Mouse (Mus musculus) hindbrain, embryonic 16.5 days (tissue): Measurements from ENCODE around the gene Ttll3. TPM values are rescaled to one million over a fixed set of nuclear protein-coding genes. Genes with fewer than 3 reads are reported as not detected.

Experiments
- ATAC-seq: fragments of 200-750 bp; cut with Nextera tagmentation; 2 replicates; pipeline ENCODE4 v1.8.0; 2017; ENCODE audit warnings: moderate TSS enrichment, moderate library complexity
- H3K27ac ChIP-seq: fragments of 300-500 bp; sonication (generic); 2 replicates; pipeline ENCODE4 v1.5.1; 2014; ENCODE audit warnings: low read depth, mild to moderate bottlenecking, control low read depth, low read length, moderate library complexity
- H3K27me3 ChIP-seq: fragments of 300-500 bp; sonication (generic); replicated peaks from 2 replicates; pipeline ENCODE4 v1.6.1; 2014; ENCODE audit warnings: low read length; ENCODE audit not compliant: control insufficient read depth, insufficient read depth
- H3K36me3 ChIP-seq: fragments of 300-500 bp; sonication (generic); 2 replicates; pipeline ENCODE4 v1.6.1; 2014; ENCODE audit warnings: mild to moderate bottlenecking, low read length, moderate library complexity, mixed read lengths; ENCODE audit not compliant: control insufficient read depth, insufficient read depth
- H3K4me1 ChIP-seq: fragments of 300-500 bp; sonication (generic); 2 replicates; pipeline ENCODE4 v1.6.1; 2014; ENCODE audit warnings: low read depth, low read length; ENCODE audit not compliant: control insufficient read depth, insufficient read depth
- H3K4me2 ChIP-seq: fragments of 300-500 bp; sonication (generic); 2 replicates; pipeline ENCODE4 v1.6.1; 2014; ENCODE audit warnings: mild to moderate bottlenecking, low read length, control low read depth, moderate library complexity
- H3K4me3 ChIP-seq: fragments of 300-500 bp; sonication (generic); 2 replicates; pipeline ENCODE4 v1.5.1; 2014; ENCODE audit warnings: mild to moderate bottlenecking, low read length, control low read depth, moderate library complexity
- H3K9ac ChIP-seq: fragments of 300-500 bp; sonication (generic); 2 replicates; pipeline ENCODE4 v1.6.1; 2014; ENCODE audit warnings: low read depth, mild to moderate bottlenecking, control low read depth, low read length, moderate library complexity
- H3K9me3 ChIP-seq: fragments of 300-500 bp; sonication (generic); 2 replicates; pipeline ENCODE4 v1.6.1; 2014; ENCODE audit warnings: mild to moderate bottlenecking, low read length, moderate library complexity; ENCODE audit not compliant: control insufficient read depth
- WGBS: fragments of 180-500 bp; shearing (Covaris S2); extraction: QIAGEN DNeasy Blood & Tissue Kit; methylation state at CpG from one replicate; pipeline ENCODE4 v1.1.7; 2014; 5-methylcytosine and 5-hydroxymethylcytosine counted together
- polyA plus RNA-seq: library from polyadenylated mRNA; unstranded; fragments of >200 nt; fragmentation: Nextera tagmentation; extraction: Ambion mirVana; gene quantifications from 2 replicates; pipeline ENCODE4 v1.2.1, GENCODE M21; 2015

Ttll3 gene
- polyA plus RNA-seq, 1 experiment from 2014 or later = 9.2 TPM

- Histone ChIP-seq H3K27ac (no peak overlapping the region), H3K4me3 (no peak overlapping the region), H3K27me3 (no peaks in the 10 kb centered on the region), H3K9ac (no peak overlapping the region), H3K9me3 (no peaks in the 10 kb centered on the region), H3K4me2 (no peak overlapping the region), H3K4me1 (no peaks in the 10 kb centered on the region), H3K36me3 (no peaks in the 10 kb centered on the region)
- 72% methylated on average over 12 of the region's 12 CpGs for WGBS
- 0 out of 2 replicates have a peak, but pooled peaks have one; percentile 20 for ATAC-seq
These were observed 15.8 kb downstream of the Ttll3 start for GRCm38 (mm10) chr6:113404649-113405448.

- no peak overlapping the region for H3K27ac ChIP-seq
- no peak for ATAC-seq
- no peaks in the 10 kb centered on the region for H3K27me3 ChIP-seq
- no peak overlapping the region for H3K4me3 ChIP-seq
- H3K9me3 ChIP-seq = no peaks in the 10 kb centered on the region
- WGBS = 90% methylated on average over 6 of the region's 6 CpGs
- H3K36me3 ChIP-seq = no peaks in the 10 kb centered on the region
- no peak overlapping the region for H3K4me2 ChIP-seq
- no peak overlapping the region for H3K9ac ChIP-seq
- no peaks in the 10 kb centered on the region for H3K4me1 ChIP-seq
These were observed 16.4 kb downstream of the Ttll3 start for GRCm38 (mm10) chr6:113405483-113405882.

- Histone ChIP-seq H3K9me3 (no peaks in the 10 kb centered on the region), H3K4me3 (no peak overlapping the region), H3K27ac (no peak overlapping the region), H3K4me2 (no peak overlapping the region), H3K36me3 (no peaks in the 10 kb centered on the region), H3K9ac (no peak overlapping the region), H3K27me3 (no peaks in the 10 kb centered on the region), H3K4me1 (no peaks in the 10 kb centered on the region)
- 80% methylated on average over 9 of the region's 9 CpGs for WGBS
- no peak for ATAC-seq
These were observed 17.6 kb downstream of the Ttll3 start for GRCm38 (mm10) chr6:113406683-113407082.

GRCm38 (mm10) chr6:113410001-113410400 is 20.9 kb downstream of the Ttll3 start:
- 86% methylated on average over 1 of the region's 1 CpGs for WGBS
- no peak overlapping the region for H3K4me3 ChIP-seq
- H3K4me2 ChIP-seq = no peak overlapping the region
- H3K4me1 ChIP-seq = no peaks in the 10 kb centered on the region
- H3K9me3 ChIP-seq = no peaks in the 10 kb centered on the region
- H3K36me3 ChIP-seq = peaks cover 3% of the 10 kb centered on the region; the same call in 1 of the 2 replicates
- H3K9ac ChIP-seq = no peak overlapping the region
- no peak overlapping the region for H3K27ac ChIP-seq
- no peak for ATAC-seq
- H3K27me3 ChIP-seq = no peaks in the 10 kb centered on the region

- ATAC-seq = no peak
- H3K36me3 ChIP-seq = peaks cover 6% of the 10 kb centered on the region; the same call in 1 of the 2 replicates
- H3K4me3 ChIP-seq = no peak overlapping the region
- H3K27me3 ChIP-seq = no peaks in the 10 kb centered on the region
- H3K4me2 ChIP-seq = no peak overlapping the region
- 88% methylated on average over 5 of the region's 5 CpGs for WGBS
- H3K9ac ChIP-seq = no peak overlapping the region
- peaks cover 18% of the 10 kb centered on the region for H3K4me1 ChIP-seq
- no peak overlapping the region for H3K27ac ChIP-seq
- no peaks in the 10 kb centered on the region for H3K9me3 ChIP-seq
These were observed 27.4 kb downstream of the Ttll3 start for GRCm38 (mm10) chr6:113416416-113416815.

GRCm38 (mm10) chr6:113418441-113419198 is 29.6 kb downstream of the Ttll3 start:
- Histone ChIP-seq H3K27me3 (no peaks in the 10 kb centered on the region), H3K27ac (peak overlapping the region; percentile 46), H3K9ac (peak overlapping the region; percentile 72), H3K36me3 (peaks cover 6% of the 10 kb centered on the region; the same call in 1 of the 2 replicates), H3K9me3 (no peaks in the 10 kb centered on the region), H3K4me3 (peak overlapping the region; percentile 63), H3K4me2 (peak overlapping the region; percentile 98), H3K4me1 (peaks cover 18% of the 10 kb centered on the region)
- peak; percentile 60 for ATAC-seq
- WGBS = 13% methylated on average over 16 of the region's 16 CpGs

GRCm38 (mm10) chr6:113419199-113419587 is 30.1 kb downstream of the Ttll3 start, which contains the start of gene Rpusd3:
Gene Rpusd3 (minus strand): TSS chr6:113419340.
- Histone ChIP-seq H3K9me3 (no peaks in the 10 kb centered on the region), H3K4me2 (peak within 1 kb of the TSS; percentile 98), H3K27me3 (no peaks in the 10 kb centered on the region), H3K9ac (peak within 1 kb of the TSS; percentile 72), H3K4me1 (peaks cover 18% of the 10 kb centered on the region), H3K36me3 (peaks cover 6% of the 10 kb centered on the region; the same call in 1 of the 2 replicates), H3K27ac (peak within 1 kb of the TSS; percentile 46), H3K4me3 (peak within 1 kb of the TSS; percentile 63)
- WGBS = 0% methylated on average over 25 of the region's 25 CpGs
- ATAC-seq = peak; percentile 98

- ATAC-seq = no peak
- H3K36me3 ChIP-seq = no peaks in the 10 kb centered on the region
- no peak overlapping the region for H3K9ac ChIP-seq
- no peak overlapping the region for H3K27ac ChIP-seq
- peaks cover 10% of the 10 kb centered on the region for H3K4me1 ChIP-seq
- no peaks in the 10 kb centered on the region for H3K27me3 ChIP-seq
- no peak overlapping the region for H3K4me3 ChIP-seq
- WGBS = 83% methylated on average over 4 of the region's 4 CpGs
- no peak overlapping the region for H3K4me2 ChIP-seq
- H3K9me3 ChIP-seq = peaks cover 2% of the 10 kb centered on the region
These were observed 33.9 kb downstream of the Ttll3 start for GRCm38 (mm10) chr6:113423000-113423399.

- Histone ChIP-seq H3K36me3 (no peaks in the 10 kb centered on the region), H3K4me2 (no peak overlapping the region), H3K4me3 (no peak overlapping the region), H3K4me1 (peaks cover 3% of the 10 kb centered on the region; the same call in 1 of the 2 replicates), H3K9me3 (peaks cover 2% of the 10 kb centered on the region), H3K27ac (no peak overlapping the region), H3K9ac (no peak overlapping the region), H3K27me3 (no peaks in the 10 kb centered on the region)
- ATAC-seq = no peak
- WGBS = 90% methylated on average over 7 of the region's 7 CpGs
These were observed 35.1 kb downstream of the Ttll3 start for GRCm38 (mm10) chr6:113424187-113424586.
